Mouse (Mus musculus) kidney, adult 2 months (tissue): ENCODE data around the gene BC005537.
"Not testable (repeated sequence)": the region's sequence is repeated elsewhere in the genome, so short reads cannot be mapped to it uniquely, and the experiment has no call there.

ENCODE experiments used
- CTCF ChIP-seq: fragments of 200-500 bp; conservative IDR thresholded peaks from 2 replicates; pipeline ENCODE4 v1.5.1; 2011; ENCODE audit warnings: low read depth, mild to moderate bottlenecking, control low read depth, low read length, moderate library complexity, mixed read lengths; ENCODE audit not compliant: insufficient read depth, insufficient read length
- POLR2A ChIP-seq: fragments of 200-500 bp; IDR thresholded peaks from one replicate; pipeline ENCODE4 v1.6.1; 2011; ENCODE audit warnings: low read depth, low read length, control low read depth

GRCm38 (mm10) chr13:24837765-24838164 is 36.3 kb downstream of the BC005537 start:
- not testable (repeated sequence) for TF ChIP-seq POLR2A, CTCF
